Mouse (Mus musculus) embryonic facial prominence, embryonic 13.5 days (tissue): ENCODE results near the gene Frem3. TPM values are rescaled to one million over a fixed set of nuclear protein-coding genes. Genes with fewer than 3 reads are reported as not detected.
A peak's percentile ranks its signal among the peaks of the same experiment; 100 is the strongest.

Experiments used
- ATAC-seq: fragments of 200-750 bp; cut with Nextera tagmentation; 2 replicates; pipeline ENCODE4 v1.8.0; 2017; ENCODE audit warnings: low read depth; ENCODE audit not compliant: insufficient number of reproducible peaks, insufficient read depth, low FRiP score, low TSS enrichment
- H3K27ac ChIP-seq: fragments of 300-500 bp; sonication (generic); 2 replicates; pipeline ENCODE4 v1.5.1; 2015; ENCODE audit warnings: moderate library complexity, mild to moderate bottlenecking, inconsistent platforms
- H3K27me3 ChIP-seq: fragments of 300-500 bp; sonication (generic); 2 replicates; pipeline ENCODE4 v1.6.1; 2015; ENCODE audit warnings: mild to moderate bottlenecking, inconsistent platforms
- H3K36me3 ChIP-seq: fragments of 300-500 bp; sonication (generic); 2 replicates; pipeline ENCODE4 v1.6.1; 2015; ENCODE audit warnings: mild to moderate bottlenecking, inconsistent platforms
- H3K4me1 ChIP-seq: fragments of 300-500 bp; sonication (generic); 2 replicates; pipeline ENCODE4 v1.6.1; 2015; ENCODE audit warnings: inconsistent platforms
- H3K4me2 ChIP-seq: fragments of 300-500 bp; sonication (generic); 2 replicates; pipeline ENCODE4 v1.6.1; 2015; ENCODE audit warnings: moderate library complexity, mild to moderate bottlenecking, inconsistent platforms
- H3K4me3 ChIP-seq: fragments of 300-500 bp; sonication (generic); 2 replicates; pipeline ENCODE4 v1.5.1; 2015; ENCODE audit warnings: mild to moderate bottlenecking, inconsistent platforms
- H3K9ac ChIP-seq: fragments of 300-500 bp; sonication (generic); 2 replicates; pipeline ENCODE4 v1.6.1; 2015; ENCODE audit warnings: mild to moderate bottlenecking, inconsistent platforms
- H3K9me3 ChIP-seq: fragments of 300-500 bp; sonication (generic); 2 replicates; pipeline ENCODE4 v1.6.1; 2016; ENCODE audit warnings: inconsistent platforms
- WGBS: fragments of 180-500 bp; shearing (Covaris S2); methylation state at CpG from one replicate; pipeline ENCODE4 v1.1.7; 2015; ENCODE audit warnings: mixed read lengths; 5-methylcytosine and 5-hydroxymethylcytosine counted together
- polyA plus RNA-seq: library from polyadenylated mRNA; unstranded; fragments of >200 nt; fragmentation: Nextera tagmentation; extraction: Ambion mirVana; gene quantifications from 2 replicates; pipeline ENCODE4 v1.2.1, GENCODE M21; 2015

The Frem3 gene
- 0.03 and 0.07 TPM in 2 replicates for polyA plus RNA-seq

DNA sequence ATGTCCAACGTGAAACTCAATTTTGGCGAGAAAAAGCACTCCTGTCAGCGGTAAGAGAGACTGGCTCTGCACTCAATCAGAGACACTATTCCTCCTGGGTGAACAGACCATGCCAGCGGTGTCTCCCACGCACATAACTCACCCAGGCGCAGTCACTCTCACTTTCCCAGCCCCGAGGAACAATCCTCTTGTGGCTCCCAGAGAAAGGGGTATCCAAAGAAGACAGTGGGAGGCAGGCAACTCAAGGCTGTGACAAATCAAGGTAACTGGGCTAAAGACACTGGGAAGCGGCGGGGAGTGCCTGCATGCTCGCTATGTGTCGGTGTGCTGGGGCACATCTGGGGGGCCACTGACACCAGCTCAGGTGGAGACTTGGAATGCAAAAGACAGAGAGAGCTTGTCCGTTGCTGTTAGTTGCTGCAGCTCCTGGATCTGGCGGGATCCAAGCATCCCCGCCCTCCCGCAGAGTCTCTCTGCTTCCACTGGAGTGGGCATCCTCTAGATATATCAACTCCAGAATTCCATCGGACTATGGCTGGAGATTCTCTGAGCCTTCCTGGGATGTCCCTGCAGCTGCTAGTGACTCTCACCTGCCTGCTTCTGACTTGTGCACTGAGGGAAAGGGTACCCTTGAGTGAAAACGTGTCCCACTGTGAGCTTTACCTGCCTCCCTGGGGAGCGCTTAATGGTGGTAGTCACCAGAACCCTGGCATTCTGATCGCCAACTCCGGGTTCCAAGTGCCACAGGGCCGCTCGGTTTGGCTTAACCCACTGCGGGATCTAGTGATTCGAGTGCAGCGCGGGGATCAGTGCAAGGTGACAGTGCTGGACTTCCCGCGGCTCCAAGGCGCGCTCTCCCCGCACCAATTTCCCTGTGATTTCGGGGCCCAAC, at the start of gene Frem3:
Gene Frem3, plus strand, starts transcription at position 532 of the 892 bp plus-strand sequence.
- Histone ChIP-seq H3K9me3 (no peaks in the 10 kb centered on the region), H3K9ac (peak within 1 kb of the TSS; percentile 22; the same call in 1 of the 2 replicates), H3K27me3 (peaks cover 32% of the 10 kb centered on the region), H3K4me1 (peaks cover 15% of the 10 kb centered on the region), H3K27ac (no peak within 1 kb of the TSS), H3K4me3 (peak within 1 kb of the TSS; percentile 31), H3K36me3 (no peaks in the 10 kb centered on the region), H3K4me2 (peak within 1 kb of the TSS; percentile 57)
- WGBS = 2% methylated on average over 32 of the region's 32 CpGs
- ATAC-seq = no peak

DNA sequence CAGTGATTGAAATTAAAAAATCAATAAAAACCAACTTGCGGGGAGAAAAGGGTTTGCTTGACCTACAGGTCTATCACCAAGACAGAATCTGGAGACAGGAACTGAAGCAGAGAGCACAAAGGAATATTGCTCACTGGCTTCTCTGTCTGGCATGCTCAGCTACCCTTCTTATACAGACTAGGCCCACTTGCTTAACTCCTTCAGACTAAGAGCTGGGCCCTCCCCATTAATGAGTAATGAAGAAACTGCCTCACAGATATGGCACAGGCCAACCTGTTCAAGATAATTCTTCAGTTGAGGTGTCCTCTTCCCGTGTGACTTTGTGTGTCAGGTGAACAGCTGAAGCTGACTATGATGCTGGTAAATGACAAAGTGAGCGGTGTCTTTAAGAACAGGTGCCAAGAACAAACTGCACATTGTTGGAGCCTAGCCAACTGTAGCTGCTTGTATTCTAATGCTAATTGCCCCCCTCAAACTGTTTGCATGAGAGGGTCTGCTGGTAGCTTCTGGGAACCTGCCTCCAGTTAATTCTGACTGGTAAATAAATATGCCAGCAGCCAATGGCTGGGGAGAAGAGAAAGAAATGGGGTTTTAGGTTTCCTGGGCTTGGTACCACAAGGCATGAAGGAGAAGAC, 46.6 kb upstream of the Frem3 start:
- no peak overlapping the region for H3K9ac ChIP-seq
- no peaks in the 10 kb centered on the region for H3K9me3 ChIP-seq
- no peak overlapping the region for H3K27ac ChIP-seq
- no peak overlapping the region for H3K4me3 ChIP-seq
- no peaks in the 10 kb centered on the region for H3K4me1 ChIP-seq
- 82% methylated on average over 3 of the region's 3 CpGs for WGBS
- H3K36me3 ChIP-seq = no peaks in the 10 kb centered on the region
- H3K4me2 ChIP-seq = no peak overlapping the region
- ATAC-seq = no peak
- no peaks in the 10 kb centered on the region for H3K27me3 ChIP-seq

DNA sequence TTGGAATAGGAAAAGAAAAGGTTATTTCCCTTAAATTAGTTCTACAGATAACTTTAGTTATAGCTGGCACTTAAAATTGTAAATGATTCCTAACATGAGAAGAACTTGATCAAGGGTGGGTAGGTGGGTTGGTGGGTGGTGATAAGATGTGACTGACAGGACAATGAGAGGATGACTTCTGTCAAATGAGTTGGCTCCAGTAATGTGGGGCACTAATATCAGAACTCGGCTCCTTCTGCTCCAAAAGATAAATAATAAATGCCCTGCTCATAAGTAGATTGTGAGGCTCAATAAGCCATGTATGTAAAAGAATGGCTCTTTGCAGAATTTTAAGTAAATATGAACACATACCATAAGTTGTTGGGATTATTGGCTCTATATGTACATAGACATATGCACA, 43.4 kb upstream of the Frem3 start:
- WGBS = 92% methylated on average over 1 of the region's 1 CpGs
- Histone ChIP-seq H3K4me2 (no peak overlapping the region), H3K36me3 (no peaks in the 10 kb centered on the region), H3K9me3 (no peaks in the 10 kb centered on the region), H3K27me3 (no peaks in the 10 kb centered on the region), H3K4me3 (no peak overlapping the region), H3K27ac (no peak overlapping the region), H3K4me1 (no peaks in the 10 kb centered on the region), H3K9ac (no peak overlapping the region)
- no peak for ATAC-seq

DNA sequence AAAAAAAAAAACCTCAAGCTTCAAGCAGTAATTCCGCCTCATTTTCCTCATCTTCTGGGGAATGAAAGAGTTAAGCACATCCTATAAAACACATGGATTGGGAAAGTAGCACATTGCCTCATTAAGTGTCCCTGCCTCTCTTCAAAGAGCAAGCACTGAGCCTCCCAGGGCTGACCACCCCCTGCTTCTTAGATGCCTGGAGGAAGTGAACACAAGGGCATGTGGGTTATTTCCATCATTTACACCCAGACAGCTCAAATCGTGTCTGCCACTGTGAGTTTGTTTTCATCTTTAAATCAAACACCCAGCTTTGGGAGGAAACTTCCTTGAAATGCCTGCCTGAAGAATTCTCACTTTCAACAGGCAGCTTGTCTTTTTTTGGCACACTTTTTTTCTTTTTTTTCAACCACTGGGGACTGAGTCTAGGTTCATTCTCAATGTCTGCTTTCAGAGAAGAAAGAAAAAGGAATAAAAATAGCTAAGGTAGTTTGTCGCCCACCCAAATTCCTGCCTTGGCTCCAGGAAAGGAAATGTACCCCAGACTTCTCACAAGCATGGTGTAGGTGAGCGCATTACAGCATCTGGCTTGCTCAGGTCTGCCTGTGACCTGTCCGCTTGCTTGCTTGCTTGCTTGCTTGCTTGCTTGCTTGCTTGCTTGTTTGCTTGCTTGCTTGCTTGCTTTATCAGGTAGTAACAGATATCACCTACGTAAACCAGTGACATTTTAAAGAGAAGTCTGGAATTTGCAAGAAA, 42.5 kb upstream of the Frem3 start:
- Histone ChIP-seq H3K4me2 (no peak overlapping the region), H3K36me3 (no peaks in the 10 kb centered on the region), H3K9me3 (no peaks in the 10 kb centered on the region), H3K4me3 (no peak overlapping the region), H3K27me3 (no peaks in the 10 kb centered on the region), H3K4me1 (no peaks in the 10 kb centered on the region), H3K27ac (no peak overlapping the region), H3K9ac (no peak overlapping the region)
- WGBS = 66% methylated on average over 6 of the region's 6 CpGs
- ATAC-seq = no peak

DNA sequence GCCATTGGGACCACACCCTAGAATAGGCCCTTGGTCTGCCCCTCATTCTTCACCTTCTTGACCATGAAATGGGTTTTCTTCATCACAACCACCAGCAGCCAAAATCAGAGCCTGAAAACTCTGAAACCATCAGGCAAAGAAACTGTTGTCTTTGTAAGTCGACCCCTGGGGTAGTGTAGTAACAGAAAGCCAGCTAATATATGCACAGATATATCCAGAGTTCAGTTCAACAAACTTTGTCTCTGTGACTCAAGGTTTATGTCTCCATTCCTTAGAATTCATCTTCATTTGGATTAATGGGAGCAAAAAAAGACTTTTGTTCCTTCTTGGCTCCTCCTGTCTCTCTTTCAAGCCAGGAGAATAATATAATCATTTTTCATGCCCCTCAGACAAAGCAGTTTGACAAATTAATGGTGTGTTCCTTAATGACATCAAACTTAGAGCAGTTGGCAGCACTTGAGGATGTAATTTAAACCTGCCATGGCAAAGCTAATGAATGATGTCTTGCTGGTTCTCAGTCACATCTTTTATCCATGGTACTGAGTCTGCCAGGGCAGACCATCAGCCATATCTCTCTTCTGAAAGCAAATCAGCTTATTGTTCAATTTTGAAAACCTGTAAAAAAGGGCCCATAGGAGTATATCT, 38.3 kb upstream of the Frem3 start:
- Histone ChIP-seq H3K27me3 (no peaks in the 10 kb centered on the region), H3K9me3 (no peaks in the 10 kb centered on the region), H3K9ac (no peak overlapping the region), H3K36me3 (no peaks in the 10 kb centered on the region), H3K27ac (no peak overlapping the region), H3K4me1 (no peaks in the 10 kb centered on the region), H3K4me2 (no peak overlapping the region), H3K4me3 (no peak overlapping the region)
- 59% methylated on average over 1 of the region's 1 CpGs for WGBS
- ATAC-seq = no peak

DNA sequence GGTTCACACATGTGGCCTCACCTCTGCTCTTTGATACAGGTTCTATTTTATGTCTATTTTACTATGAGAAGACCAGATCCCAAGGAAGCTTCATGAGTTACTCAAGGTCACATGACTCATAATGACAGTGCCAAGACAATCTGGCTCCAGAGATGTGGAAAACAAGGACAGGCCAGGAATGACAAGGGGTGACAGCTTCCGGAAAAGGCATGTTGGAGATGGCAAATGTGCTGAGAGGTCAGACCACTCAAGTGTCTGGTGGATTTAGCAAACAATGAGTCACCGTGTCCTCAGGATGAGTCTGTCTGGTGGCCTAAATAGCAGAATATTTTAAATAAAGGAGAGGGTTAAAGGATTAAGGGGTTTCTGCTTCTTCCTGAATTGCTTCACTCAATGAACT, 33.8 kb upstream of the Frem3 start:
- 78% methylated on average over 2 of the region's 2 CpGs for WGBS
- H3K36me3 ChIP-seq = no peaks in the 10 kb centered on the region
- no peak overlapping the region for H3K4me3 ChIP-seq
- no peaks in the 10 kb centered on the region for H3K4me1 ChIP-seq
- no peak for ATAC-seq
- H3K9ac ChIP-seq = no peak overlapping the region
- H3K27me3 ChIP-seq = no peaks in the 10 kb centered on the region
- H3K27ac ChIP-seq = no peak overlapping the region
- no peaks in the 10 kb centered on the region for H3K9me3 ChIP-seq
- H3K4me2 ChIP-seq = no peak overlapping the region

DNA sequence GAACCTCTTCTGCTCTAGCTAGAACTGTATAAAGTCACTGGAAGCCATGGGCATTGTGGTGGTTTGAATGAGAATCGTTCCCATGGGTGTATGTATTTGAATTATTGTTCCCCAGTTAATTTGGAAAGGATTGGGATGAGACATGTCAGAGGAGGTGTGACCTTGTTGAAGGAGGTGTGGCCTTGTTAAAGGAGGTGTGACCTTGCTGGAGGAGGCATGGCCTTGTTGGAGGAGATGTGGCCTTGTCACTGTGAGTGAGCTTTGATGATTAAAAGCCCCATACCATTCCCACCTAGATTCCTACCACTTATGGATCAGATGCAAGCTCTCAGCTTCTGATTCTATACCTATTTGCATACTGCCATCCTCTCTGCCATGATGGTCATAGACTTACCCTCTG, 31.8 kb upstream of the Frem3 start:
- Histone ChIP-seq H3K4me1 (no peaks in the 10 kb centered on the region), H3K9me3 (no peaks in the 10 kb centered on the region), H3K4me2 (no peak overlapping the region), H3K36me3 (no peaks in the 10 kb centered on the region), H3K9ac (no peak overlapping the region), H3K27me3 (no peaks in the 10 kb centered on the region), H3K27ac (no peak overlapping the region), H3K4me3 (no peak overlapping the region)
- 69% methylated on average over 1 of the region's 1 CpGs for WGBS
- no peak for ATAC-seq

DNA sequence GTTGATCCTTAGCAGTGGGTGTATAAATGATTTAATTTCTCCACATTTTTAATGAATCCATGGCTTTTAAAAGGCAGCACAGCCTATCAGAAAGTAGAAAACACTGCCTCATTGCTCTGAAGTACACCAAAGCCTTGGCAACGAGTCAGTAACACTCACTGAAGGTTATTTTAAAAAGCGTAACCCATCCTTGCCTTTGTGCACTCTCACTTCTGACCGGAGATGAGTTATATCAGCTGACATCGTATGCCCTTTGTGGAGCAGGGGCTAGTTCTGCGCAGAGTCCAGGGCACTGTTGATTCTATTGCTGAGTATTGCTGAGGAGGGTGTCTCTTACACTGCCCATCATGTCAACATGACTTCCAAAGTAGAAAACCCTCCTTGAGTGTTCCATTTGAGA, 18.3 kb upstream of the Frem3 start:
- Histone ChIP-seq H3K9ac (no peak overlapping the region), H3K27me3 (no peaks in the 10 kb centered on the region), H3K4me1 (0 out of 2 replicates have a peak, but pooled peaks cover 4% of the 10 kb centered on the region), H3K9me3 (no peaks in the 10 kb centered on the region), H3K4me2 (no peak overlapping the region), H3K36me3 (no peaks in the 10 kb centered on the region), H3K27ac (no peak overlapping the region), H3K4me3 (no peak overlapping the region)
- WGBS = 72% methylated on average over 5 of the region's 5 CpGs
- ATAC-seq = no peak

DNA sequence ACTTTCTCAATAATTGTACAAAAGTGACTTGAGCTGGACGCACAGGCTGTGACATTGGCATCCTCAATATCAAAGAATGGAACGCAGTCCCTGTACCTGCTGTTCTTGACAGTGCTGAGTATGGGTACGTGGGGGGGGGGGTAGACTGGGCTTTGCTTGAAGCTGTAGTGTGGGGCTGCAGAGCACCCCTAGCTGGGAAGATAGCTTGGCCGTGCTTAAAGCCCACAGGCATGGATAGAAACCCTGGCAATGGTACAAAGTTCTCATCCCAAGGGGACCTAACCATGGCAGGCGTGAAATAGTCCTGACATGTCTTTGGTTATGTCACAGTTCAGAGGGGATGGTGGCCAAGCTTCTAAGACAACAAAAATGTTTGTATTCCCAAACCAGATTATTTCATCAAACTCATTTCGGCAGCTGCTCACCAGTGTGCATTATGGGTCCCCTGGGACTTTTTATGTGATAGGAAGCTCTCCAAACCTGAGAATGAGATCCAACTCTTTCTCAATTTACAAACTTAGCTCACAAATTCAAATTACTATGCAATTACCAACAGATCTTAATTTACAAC, 10.2 kb upstream of the Frem3 start:
- no peaks in the 10 kb centered on the region for H3K4me1 ChIP-seq
- ATAC-seq = no peak
- no peaks in the 10 kb centered on the region for H3K9me3 ChIP-seq
- H3K4me2 ChIP-seq = no peak overlapping the region
- no peak overlapping the region for H3K4me3 ChIP-seq
- H3K9ac ChIP-seq = no peak overlapping the region
- H3K36me3 ChIP-seq = no peaks in the 10 kb centered on the region
- no peak overlapping the region for H3K27ac ChIP-seq
- H3K27me3 ChIP-seq = no peaks in the 10 kb centered on the region
- 65% methylated on average over 6 of the region's 6 CpGs for WGBS

DNA sequence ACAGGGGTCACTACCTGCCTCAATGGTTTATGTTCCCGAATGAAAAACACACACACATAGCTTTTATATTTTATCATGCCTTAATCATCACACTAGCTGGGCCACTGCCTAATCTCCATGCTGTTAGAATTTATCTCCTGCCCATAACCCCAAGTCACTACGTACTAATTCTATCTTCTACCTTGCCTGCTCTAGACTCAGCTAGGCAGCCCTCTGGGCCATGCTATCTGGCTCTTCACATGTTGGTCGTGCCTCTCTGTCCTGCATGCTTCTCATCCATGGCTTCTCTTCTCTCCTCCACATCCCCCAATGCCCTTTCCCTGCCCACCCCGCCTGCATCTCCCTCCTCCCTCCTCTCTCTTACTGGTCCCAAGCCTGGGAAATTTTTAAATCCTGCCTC, 9.0 kb upstream of the Frem3 start:
- Histone ChIP-seq H3K27ac (no peak overlapping the region), H3K4me3 (no peak overlapping the region), H3K9me3 (no peaks in the 10 kb centered on the region), H3K4me2 (no peak overlapping the region), H3K36me3 (no peaks in the 10 kb centered on the region), H3K27me3 (no peaks in the 10 kb centered on the region), H3K4me1 (no peaks in the 10 kb centered on the region), H3K9ac (no peak overlapping the region)
- ATAC-seq = no peak
- WGBS = 76% methylated on average over 4 of the region's 4 CpGs

DNA sequence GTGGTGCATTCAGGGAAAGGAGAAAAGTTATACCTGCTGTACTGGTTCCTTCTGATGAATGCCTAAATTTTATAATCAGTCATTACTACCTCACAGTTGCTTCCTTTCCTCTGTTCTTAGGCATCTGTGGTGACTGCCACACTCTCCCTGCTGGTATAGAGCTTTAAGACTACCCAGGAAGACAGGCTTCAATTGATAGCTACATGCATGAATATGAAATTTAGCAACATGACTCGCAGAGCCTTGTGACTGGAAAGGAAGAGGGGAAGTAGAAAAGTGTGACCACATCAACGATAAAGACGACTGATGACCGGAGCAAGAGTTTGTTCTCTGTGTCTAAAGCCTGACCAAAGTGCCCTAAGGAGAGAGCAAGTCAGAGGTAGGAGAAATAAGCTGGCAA, 3.8 kb upstream of the Frem3 start:
- 94% methylated on average over 4 of the region's 4 CpGs for WGBS
- no peaks in the 10 kb centered on the region for H3K9me3 ChIP-seq
- H3K4me1 ChIP-seq = peaks cover 15% of the 10 kb centered on the region
- H3K4me2 ChIP-seq = no peak overlapping the region
- H3K36me3 ChIP-seq = no peaks in the 10 kb centered on the region
- H3K9ac ChIP-seq = no peak overlapping the region
- no peak for ATAC-seq
- H3K4me3 ChIP-seq = no peak overlapping the region
- H3K27ac ChIP-seq = no peak overlapping the region
- H3K27me3 ChIP-seq = peaks cover 22% of the 10 kb centered on the region
